Mouse (Mus musculus) lung, postnatal 0 days (tissue): ENCODE data around the gene Sept11.

Source experiments
- CTCF ChIP-seq: IDR thresholded peaks from 2 replicates; pipeline ENCODE4 v1.5.1; 2016; ENCODE audit warnings: antibody characterized with exemption, mild to moderate bottlenecking
- EP300 ChIP-seq: IDR thresholded peaks from 2 replicates; pipeline ENCODE4 v1.6.1; 2016; ENCODE audit warnings: antibody characterized with exemption, mild to moderate bottlenecking, control low read depth

DNA sequence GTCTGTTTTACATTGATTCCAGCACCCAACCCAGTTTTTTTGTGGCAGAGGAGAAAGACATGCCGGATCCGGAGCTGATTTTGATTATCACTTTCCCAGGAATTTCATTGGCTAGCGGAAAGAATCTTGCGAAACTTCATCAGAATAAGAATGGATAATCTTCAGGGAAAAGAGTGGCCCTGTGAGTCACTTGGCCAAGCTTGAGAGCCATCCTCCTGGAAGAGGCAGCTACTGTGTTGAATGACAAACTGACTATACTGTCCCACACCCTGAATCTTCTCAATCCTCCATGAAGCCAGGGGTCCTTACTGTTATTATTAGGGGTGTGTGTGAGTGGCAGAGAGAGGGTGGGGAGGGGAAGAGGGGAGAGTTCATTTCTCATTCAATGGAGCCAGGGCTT, 7.7 kb downstream of the Sept11 start:
- no peak for TF ChIP-seq CTCF
- TF ChIP-seq EP300 = no peak
